Mouse (Mus musculus) cerebellum, postnatal 14 days (tissue): ENCODE results near the gene Sec24c.
"Not testable (repeated sequence)": the region's sequence is repeated elsewhere in the genome, so short reads cannot be mapped to it uniquely, and the experiment has no call there.

Experiments
- DNase-seq, 2 experiments: peaks; one replicate each; pipeline ENCODE4 v3.0.0; 2021; ENCODE audit warnings: mixed read lengths in 2 of 2

The Sec24c gene

DNA sequence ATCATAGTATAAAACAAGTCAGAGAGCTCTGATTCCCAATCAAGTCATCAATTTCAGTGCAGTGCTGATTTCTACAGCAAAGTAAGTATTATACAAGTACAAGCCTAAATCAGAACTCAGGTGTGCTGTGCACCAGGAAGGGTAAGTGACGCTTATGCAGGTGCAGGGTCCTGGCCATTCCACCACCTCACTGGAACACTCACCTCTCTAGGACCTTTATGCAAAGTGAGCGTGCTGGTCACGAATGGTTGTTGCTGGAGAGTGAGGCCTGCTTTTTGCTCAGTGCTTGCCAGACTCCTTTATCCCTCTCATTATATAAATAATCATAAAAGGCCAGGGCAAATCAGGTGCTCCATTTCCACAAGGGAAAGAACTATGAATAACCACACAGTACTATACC is 26.3 kb downstream of the Sec24c start:
- no peak for DNase-seq

DNA sequence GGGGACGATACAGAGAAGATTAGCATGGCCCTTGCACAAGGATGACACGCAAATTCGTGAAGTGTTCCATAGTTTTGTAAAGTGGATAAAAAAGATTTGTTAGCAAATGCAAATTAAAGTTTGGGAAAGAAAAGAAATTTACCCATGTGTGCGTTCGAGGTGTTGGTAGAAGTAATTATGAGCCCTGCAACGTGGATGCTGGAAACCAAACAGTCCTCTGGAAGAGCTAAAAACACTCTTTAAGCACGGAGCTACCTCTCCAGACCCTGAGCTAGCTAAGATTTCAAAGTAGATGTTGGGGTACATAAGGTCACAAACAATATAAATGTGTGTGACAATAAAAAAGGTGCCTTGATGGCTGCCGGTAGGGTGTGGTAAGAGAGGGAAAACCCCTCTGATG is 27.4 kb downstream of the Sec24c start:
- no peak for DNase-seq

DNA sequence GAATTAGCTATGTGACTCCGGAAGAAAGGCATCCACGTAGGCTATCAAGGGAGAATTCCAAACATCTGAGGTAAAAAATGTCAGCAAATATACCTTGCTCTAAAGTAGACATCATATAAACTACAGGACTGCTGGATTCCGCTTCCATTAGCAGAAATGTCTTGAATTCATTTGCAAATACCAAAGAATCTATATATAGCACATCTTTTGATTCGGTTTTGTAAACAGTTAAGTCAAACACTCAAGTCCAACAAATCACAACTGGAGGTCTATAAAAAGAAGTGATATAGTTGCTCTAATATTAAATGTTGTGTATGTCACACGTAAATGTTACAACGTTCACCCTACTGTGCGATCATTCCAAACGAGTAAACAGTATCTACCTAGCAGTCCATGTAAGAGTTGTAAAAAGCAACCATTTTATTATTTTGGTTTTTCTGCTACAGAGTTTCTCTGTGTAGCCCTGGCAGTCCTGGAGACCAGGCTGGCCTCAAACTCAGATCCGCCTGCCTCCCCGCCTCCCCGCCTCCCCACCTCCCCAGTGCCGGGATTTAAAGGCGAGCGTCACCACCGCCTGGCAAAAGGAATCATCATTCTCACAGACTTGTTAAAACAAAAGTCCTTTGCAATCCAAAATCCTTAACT is 28.1 kb downstream of the Sec24c start:
- DNase-seq, result no peak

DNA sequence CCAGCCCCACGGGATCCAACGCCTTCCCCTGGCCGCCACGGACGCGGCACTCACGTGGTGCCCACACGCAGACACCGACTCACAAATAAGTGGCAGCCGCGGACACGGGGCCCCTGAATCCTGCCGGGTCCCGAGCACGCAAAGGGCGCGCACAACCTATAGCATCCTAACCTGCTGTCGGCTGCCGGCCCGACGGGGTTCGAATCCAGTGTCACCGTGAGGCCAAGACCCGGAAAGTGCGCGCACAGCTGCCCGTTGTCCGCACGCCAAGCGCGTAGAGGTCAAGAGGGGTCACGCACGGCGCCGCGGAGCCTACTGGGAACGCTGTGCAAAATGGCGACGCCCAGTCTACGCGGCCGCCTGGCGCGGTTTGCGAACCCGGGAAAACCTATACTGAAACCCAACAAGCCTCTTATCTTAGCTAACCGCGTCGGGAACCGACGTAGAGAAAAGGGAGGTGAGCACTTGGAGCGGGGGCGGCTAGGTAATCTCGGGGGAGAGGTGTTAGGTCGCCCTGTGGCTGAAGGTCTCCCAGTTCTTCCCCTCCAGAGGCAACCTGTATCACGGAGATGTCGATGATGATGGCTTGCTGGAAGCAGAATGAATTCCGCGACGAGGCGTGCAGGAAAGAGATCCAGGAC is 28.8 kb downstream of the Sec24c start, which contains the start of gene Chchd1:
TSS of gene Chchd1 (plus strand) at position 266 of the 641 bp plus-strand sequence.
- DNase-seq, result peak; percentile 93 to 95

DNA sequence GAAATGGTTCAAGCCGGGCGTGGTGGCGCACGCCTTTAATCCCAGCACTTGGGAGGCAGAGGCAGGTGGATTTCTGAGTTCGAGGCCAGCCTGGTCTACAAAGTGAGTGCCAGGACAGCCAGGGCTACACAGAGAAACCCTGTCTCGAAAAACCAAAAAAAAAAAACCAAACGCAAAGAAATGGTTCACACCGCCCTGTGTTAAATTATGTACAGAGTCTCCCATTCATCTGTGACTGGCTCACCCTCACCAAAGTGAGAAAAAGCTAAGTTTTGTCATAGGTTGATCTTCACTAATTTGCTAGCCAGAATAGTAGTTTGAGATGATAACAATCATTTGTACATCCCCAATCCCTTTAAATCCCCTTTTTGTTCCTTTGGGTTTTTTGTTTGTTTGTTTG is 29.4 kb downstream of the Sec24c start:
- not testable (repeated sequence) for DNase-seq

DNA sequence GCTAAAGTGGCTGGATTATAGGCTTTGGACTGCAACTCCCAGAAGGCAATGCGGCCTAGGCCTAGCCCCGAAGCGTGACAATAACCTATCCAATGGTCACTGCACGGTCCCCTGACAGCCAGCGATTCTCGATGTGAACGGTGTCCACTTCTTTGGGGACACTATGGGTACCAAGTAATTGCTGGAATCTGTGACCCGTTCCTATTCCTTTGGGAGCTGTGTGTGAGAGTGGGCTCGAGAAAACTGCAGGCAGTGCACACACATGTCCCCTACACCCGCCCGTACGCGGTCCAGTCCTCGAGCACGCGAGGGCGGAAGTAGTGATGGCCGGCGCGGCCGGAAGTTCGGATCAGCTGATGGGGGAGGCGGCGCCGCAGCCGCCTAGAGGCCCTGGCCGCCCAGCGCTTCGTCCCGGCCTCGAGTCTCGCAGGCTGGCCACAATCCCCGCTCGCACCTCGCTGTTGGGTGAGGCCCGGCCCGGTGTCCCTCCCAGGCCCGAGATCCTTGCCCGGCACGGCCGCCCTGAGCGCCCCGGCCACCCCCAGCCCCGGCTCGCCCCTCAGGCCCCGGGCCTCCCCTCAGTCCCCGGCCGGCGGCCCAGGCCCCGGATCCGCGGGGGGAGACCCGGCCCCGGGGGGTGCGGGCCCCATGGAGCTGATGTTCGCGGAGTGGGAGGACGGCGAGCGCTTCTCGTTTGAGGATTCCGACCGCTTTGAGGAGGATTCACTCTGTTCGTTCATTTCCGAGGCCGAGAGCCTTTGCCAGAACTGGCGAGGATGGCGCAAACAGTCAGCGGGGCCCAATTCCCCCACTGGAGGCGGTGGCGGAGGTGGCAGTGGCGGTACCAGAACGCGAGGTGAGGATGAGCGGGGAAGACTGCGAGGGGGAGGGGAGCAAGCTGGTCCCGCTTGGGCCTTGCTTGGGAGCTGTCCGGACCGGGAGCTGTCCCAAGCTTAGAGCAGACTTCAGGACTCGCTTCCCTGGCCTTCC is 33.4 kb downstream of the Sec24c start, which contains the start of gene Zswim8:
TSS of gene Zswim8 (plus strand) at position 352 of the 990 bp plus-strand sequence.
- DNase-seq, result peak; percentile 89 to 93

DNA sequence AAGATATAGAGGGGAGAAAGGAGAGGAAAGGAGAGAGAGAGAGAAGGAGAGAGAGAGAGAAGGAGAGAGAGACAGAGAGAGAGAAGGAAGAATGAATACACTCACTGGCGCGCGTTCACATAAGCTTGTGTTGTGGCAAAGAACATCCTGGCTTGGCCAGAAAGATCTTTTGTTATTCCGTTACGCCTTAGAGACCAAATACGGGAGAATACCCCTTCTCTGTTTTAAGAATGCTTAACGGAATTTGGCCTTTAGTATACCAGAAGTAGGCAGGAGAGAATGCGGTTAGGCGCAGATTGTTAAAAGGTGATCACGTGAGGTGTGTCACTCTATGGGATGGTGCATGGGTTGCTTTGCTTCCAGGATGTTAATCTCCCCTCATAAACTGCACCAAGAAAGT is 34.1 kb downstream of the Sec24c start:
- no peak for DNase-seq

DNA sequence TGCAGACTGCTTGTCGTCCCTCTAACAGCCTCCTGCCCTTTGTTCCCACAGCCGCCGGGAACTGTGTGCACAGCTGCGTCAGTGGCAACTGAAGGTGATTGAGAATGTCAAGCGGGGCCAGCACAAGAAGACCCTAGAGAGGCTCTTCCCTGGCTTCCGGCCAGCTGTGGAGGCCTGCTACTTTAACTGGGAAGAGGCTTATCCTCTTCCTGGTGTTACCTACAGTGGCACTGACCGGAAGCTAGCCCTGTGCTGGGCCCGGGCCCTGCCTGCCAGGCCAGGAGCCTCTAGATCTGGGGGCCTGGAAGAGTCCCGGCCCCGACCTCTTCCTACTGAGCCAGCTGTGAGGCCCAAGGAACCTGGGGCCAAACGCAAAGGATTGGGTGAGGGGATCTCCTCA is 39.7 kb downstream of the Sec24c start:
- no peak for DNase-seq

DNA sequence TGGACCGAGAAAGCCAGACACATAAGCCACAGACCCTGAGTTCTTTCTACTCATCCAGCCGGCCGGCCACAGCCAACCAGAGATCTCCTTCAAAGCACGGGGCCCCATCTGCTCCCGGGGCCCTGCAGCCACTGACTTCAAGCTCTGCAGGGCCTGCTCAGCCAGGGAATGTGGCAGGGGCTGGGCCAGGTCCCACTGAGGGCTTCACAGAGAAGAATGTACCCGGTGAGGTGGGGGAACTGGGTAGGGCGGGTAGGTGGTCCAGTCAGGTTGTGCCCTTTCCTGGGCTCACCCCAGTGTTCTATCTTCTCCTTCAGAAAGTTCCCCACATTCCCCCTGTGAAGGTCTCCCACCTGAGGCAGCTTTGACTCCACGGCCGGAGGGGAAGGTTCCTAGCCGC is 44.3 kb downstream of the Sec24c start:
- no peak for DNase-seq

DNA sequence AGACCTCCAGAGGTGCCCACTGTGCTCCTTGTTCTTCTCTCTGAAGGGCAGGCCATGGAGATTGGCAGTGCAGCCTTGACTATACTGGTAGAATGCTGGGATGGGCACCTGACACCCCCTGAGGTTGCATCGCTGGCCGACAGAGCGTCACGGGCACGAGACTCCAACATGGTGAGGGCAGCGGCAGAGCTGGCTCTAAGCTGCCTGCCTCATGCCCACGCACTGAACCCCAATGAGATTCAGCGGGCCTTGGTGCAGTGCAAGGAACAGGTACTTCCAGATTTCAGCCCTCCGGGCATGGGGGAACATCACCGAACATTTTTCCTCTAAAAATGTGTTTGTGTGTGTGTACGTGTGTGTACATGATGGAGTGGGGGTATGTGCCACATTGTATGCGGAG is 45.7 kb downstream of the Sec24c start:
- DNase-seq, result no peak

DNA sequence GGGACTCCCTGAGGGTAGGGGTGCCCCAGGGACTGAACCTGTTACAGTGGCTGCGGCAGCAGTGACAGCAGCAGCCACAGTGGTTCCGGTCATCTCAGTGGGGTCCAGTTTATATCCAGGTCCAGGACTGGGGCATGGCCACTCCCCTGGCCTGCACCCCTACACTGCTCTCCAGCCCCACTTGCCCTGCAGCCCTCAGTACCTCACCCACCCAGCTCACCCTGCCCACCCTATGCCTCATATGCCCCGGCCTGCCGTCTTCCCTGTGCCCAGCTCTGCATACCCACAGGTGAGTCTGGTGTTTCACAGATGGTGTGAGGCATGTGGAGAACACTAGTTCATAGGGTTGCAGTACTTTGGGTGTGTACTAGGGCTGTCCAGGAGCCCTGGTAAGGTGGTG is 47.3 kb downstream of the Sec24c start:
- no peak for DNase-seq

DNA sequence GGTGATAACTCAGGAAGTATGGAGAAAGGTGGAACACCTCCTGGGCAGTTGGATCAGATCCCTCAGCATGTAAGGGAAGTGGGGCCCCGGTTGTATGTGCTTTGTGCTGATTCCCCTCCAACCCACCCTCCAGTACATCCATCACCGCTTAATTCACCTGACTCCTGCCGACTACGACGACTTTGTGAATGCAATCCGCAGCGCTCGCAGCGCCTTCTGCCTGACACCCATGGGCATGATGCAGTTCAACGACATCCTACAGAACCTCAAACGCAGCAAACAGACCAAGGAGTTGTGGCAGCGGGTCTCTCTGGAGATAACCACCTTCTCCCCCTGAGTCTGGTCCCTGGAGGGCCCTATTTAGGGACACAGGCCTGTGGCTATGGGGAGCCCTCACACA is 48.9 kb downstream of the Sec24c start:
- DNase-seq, result no peak

DNA sequence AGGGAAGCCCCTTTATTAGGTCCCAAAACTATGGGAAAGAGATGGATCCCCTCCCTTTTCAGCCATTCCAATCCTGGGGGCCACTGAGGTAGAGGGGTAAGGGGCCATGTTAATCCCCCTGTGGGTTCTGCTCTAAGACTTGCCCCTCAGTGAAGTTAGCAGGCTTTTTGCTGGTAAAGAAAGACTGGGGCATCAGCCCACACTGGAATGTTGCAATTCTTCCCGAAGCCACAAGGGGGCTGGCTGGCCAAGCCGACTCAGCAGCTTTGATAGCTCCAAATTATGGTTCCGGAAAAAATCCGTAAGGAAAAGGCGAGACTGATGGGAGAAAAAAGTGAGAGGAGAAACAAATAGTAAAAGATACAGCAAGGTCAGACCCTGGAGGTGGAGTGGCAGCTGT is 49.9 kb downstream of the Sec24c start:
- peak; percentile 82 to 85 for DNase-seq

DNA sequence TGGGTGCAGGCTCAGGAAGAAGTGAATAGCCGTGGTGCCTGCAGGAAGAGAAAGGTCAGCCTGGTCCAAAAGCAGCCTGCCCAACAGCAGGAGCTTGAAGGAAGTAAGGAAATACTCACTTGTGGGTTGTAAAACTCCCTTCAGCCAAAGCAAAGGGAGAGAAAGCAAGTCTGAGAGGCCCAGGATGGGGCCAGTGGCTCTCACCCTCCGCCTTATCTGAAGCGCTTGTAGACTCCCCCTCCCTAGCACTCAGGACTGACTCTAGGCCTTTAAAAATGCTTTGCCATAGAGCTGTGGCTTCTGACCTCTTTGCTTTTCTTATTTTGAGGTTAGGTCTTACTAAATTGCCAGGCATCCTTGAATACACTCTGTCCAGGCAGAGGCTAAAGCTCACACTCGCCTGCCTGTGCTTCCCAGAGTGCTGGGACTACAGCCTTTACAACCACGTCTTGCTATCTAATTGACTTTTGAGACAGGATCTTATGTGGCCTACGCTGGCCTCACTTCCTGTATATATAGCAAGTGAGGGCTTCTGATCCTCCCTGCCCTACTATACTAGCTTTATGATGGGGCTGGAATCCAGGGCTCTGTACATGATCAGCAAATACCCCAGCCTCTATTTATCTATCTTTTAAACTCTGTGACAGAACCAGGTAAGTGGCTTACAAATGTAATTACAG is 51.7 kb downstream of the Sec24c start:
- DNase-seq, result no peak

DNA sequence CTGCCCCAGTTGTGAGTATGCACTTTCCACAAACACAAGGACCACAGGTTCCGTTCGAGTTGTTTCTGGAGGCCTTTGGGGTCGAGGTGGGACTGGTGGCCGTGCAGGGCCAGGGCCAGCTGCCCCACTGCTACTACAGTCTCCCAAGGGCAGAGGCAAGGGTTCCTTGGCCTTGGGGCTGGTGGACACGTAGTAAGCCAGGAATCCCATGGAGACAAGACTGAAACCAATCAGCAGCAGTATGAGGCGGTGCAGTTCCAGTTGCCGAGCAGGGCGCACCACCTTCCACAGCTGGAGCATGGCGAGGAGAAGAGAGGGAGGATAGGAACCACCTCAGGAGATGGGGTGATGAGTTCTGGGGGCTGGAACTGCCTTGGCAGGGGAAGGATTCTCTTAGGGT is 55.8 kb downstream of the Sec24c start:
- DNase-seq, result no peak

DNA sequence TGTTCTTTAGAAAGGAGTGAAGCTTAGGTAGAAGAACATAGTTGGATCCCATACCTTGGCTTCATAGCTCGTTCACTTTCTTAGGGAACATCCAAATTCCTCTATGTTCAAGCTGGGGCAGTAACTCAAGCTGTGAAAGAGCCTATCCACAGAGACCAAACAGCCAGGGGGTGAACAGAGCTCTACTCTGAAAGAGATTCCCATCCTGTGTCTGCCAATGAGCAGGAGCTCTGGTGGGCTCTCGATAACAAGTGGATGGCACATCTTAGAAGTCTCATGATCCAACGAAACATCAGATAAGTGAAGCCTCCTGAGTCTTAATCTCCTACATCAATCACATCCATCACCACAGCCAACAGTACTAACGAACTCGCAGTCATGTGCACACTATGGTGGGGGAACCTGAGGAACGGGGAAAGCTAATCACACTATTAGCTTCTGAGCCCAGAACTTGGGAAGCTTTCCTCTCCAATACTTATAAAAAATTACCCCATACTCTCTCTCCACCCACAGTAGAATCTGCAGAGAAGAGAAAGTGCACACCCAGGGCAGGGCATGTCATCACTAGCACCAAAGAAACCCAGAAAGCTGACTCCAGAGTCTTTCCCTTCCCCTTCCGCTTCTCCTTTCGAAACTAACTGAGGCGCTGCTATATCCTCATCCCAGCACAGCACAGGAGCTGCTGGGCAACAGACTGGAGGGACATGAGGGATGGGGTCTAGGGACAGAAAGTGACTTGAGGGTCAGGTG is 56.9 kb downstream of the Sec24c start:
- no peak for DNase-seq

DNA sequence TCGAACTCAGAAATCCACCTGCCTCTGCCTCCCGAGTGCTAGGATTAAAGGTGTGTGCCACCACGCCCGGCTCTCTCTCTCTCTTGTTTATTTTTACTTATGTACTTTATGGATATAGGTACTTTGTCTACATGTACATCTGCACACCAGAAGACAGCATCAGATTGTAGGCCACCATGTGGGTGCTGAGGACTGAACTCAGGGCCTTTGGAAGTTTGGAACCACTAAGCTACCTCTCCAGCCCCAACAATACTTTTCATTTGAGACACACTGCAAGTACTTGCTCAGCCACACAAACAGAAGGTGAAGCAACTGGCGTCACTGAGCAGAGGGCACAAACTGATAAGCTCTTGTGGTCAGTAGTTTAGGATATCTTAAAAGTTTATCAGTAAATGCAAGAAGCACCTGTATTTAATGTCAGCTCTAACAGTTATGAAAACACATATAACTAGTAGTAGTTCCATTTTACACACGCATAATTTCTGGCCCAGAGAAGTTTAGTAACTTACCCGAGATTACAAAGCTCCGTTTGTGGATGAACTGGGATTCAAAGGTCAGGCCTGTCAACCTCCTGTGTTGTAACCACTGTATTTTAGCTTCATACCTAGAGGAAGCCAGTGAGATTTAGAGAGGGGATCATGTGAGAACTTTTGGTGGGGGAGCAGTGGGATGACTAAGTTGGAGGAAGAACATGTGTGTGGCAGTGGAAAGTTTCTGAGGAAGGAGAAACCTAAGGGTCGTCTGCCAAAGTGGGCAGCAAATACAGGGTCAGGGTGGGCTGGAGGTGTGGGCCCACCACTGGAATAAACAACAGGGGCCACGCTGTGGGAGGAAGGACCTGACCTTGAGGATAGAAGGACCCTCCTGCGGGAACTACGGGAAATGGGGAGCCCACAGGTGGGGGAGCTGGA is 59.2 kb downstream of the Sec24c start:
- DNase-seq, result no peak

DNA sequence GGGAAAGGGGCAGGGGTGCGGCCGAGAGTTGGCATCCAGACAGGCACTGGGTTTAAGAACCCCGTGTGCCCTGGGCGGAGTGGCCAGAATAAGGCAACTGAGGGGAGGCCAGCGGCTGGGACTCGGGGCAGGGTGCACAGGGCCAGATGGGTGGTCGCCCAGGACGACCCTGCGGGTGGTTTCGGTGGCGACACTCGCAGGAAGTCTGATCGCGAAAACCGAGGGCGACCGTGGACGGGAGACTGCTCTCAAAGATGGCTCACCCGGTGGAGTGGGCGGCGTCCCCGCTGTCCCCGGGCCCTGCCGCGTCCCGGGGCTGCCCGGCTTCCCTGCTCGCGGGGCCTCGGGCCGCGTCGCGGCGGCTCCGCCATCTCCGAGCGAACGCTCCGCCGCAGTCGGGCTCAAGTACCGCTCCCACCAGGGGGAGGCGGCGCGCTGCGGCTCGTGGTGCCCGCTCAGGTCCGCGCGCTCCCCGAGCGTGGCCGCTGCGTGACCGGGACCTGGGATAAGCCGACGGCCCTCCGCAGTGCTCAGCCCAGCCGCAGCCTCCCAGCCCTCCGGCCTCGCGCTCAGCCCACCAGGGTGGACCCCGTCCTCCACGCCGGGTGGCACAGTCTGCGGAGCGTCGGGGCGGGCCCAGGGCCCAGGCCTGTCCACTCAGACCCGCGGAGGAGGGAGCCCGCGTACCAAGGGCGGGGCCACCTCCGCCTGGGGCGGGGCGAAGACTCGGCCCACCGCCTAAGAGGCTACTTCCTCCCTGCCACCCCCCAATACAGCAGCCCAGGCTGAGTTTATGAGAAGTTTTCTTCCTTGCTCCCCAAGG is 60.1 kb downstream of the Sec24c start, which contains the start of gene Ndst2:
TSS of gene Ndst2 (minus strand) at position 611 of the 823 bp plus-strand sequence.
- peak; percentile 88 to 92 for DNase-seq

DNA sequence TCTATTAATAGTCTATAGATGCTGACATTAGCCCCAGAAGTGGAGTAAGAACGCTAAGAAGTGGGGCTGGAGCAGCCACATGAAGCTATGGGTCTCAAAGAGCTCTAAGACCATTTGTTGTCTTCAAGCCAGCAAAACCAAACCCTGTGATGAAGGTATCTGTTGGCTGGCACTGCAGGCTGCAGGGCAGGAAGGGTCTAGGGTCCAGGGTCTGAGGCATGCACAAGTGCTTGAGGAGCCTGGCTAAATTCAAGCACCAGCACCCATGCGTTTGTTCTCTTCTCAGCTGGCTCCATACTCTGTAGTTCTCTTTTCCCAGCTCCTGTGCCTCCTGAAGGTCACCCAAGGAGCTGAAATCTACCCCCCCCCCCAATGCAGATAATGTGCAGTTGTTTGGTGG is 60.9 kb downstream of the Sec24c start:
- no peak for DNase-seq

DNA sequence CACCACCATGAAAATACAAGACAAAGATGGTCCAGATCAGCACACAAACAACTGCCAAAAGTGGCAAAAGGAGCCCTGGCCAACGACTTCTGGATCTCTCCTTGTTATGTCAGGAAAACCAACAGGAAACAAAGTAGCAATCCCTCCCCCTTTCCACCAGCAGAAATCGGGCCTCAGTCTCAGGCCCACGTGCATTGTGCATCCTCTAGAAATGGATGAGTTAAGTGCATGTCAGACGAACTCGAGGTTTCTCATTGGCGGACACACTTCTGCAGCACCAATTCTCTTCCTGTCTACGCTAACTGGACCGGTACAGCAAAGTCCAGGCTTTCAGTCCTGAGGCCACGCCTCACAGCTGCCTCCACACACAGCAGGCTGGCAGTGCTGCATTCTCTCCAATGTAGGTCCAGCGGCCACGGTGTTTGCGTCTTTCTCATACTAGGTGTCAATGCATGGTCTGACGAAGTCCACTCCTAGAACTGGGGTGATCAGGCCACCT is 61.8 kb downstream of the Sec24c start:
- DNase-seq, result no peak
